Mouse (Mus musculus): ENCODE data around the gene Hbs1l. TPM values are rescaled to one million over a fixed set of nuclear protein-coding genes. Genes with fewer than 3 reads are reported as not detected.
"Not testable (repeated sequence)": the region's sequence is repeated elsewhere in the genome, so short reads cannot be mapped to it uniquely, and the experiment has no call there.

The Hbs1l gene
- polyA plus RNA-seq, 1 experiment from 2014 or later = 120 TPM

DNA sequence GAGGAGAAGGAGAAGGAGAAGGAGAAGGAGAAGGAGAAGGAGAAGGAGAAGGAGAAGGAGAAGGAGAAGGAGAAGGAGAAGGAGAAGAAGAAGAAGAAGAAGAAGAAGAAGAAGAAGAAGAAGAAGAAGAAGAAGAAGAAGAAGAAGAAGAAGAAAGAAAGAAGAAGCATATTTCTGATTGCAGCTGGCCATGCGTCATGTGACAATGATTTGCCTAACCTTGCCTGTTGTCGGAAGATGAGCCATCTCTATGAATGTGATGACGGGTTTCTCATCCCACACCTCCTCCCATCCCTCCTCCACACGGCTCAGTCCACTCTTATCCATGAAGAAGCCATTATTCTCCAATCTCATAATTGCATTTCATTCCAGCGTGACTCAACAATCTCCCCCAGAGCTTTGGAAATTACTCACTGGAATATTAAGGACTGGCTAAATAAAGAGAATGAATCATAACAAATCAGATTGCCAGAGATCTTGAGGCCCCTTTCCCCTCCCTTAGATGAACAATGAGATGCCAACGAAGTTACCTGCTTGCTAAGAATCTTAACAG lies 103.2 kb downstream of the Hbs1l start:
- H3K4me3 ChIP-seq; ATAC-seq (replicated peaks); H3K27ac ChIP-seq (replicated peaks); H3K36me3 ChIP-seq; H3K4me1 ChIP-seq; H3K4me2 ChIP-seq (replicated peaks); H3K27me3 ChIP-seq; H3K9me3 ChIP-seq; H3K9ac ChIP-seq (replicated peaks): not testable (repeated sequence)
- 84% methylated on average over 6 of the region's 6 CpGs for WGBS

DNA sequence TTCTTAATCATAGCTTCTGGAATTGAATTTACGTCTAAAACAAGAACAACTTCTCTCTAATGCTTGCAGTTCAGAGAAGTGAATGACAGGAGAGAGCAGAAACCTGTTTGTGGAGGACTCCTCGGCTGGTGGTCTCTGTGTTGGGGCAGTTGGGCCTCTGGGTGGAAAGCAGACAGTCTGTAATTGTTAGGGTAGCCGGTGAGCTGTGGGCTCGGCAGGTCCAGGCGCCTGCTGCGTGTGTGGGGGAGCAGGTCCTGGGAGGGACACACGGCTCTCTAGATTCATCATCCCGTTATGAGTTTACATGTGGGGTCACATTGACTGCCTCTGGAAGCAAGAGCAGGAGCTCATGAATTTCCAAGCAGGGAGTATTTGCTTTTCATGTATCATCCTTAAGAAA lies 103.8 kb downstream of the Hbs1l start:
- ATAC-seq (replicated peaks) = no peak
- H3K9ac ChIP-seq (replicated peaks) = no peak overlapping the region
- H3K27ac ChIP-seq (replicated peaks) = no peak overlapping the region
- no peak overlapping the region for H3K4me2 ChIP-seq (replicated peaks)
- H3K4me1 ChIP-seq = no peaks in the 10 kb centered on the region
- no peak overlapping the region for H3K4me3 ChIP-seq
- no peaks in the 10 kb centered on the region for H3K9me3 ChIP-seq
- H3K27me3 ChIP-seq = no peaks in the 10 kb centered on the region
- 72% methylated on average over 8 of the region's 8 CpGs for WGBS
- no peaks in the 10 kb centered on the region for H3K36me3 ChIP-seq

DNA sequence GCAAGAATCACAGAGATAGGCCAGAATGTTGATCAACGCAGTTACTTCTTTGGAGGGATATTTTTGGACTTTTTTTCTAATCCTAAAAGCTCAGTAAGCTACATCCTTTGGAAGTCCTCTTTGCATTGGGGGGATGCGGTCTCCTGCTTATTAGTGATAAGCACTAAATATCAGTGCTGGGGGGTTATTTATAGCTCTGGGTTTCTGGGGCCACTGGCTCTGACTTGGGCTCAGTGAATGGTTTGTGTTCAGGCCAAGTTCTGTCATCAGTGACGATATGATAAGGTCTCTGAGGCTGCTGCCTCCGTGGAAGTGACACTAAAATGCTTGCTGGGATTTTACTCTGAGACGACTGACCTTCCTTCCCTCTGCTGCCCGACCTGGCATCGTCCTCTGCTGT lies 104.3 kb downstream of the Hbs1l start:
- Histone ChIP-seq H3K27me3 (no peaks in the 10 kb centered on the region), H3K9ac (replicated peaks) (no peak overlapping the region), H3K4me3 (no peak overlapping the region), H3K4me2 (replicated peaks) (no peak overlapping the region), H3K36me3 (no peaks in the 10 kb centered on the region), H3K27ac (replicated peaks) (no peak overlapping the region), H3K4me1 (no peaks in the 10 kb centered on the region), H3K9me3 (no peaks in the 10 kb centered on the region)
- 77% methylated on average over 7 of the region's 7 CpGs for WGBS
- no peak for ATAC-seq (replicated peaks)

DNA sequence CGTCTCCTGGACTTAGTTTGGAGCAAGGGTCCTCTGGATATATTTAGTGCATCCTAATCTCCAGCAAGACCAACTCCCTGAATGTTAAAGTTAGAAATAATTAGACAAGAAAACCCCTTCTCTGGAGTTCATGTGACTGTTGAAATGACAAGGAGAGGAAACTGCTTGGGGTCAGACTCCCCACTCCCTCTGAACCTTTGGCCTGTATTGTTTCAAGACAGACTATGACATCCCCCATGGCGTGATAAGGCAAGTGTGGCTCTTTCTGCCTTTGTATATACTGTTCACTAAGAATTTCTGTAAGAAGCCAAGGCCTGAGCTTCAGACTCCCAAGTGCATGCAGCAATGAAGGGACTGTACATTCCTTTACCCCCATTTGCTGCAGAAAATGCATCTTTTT lies 104.7 kb downstream of the Hbs1l start:
- ATAC-seq (replicated peaks) = no peak
- H3K9me3 ChIP-seq = no peaks in the 10 kb centered on the region
- H3K27me3 ChIP-seq = no peaks in the 10 kb centered on the region
- WGBS = 48% methylated on average over 2 of the region's 2 CpGs
- no peaks in the 10 kb centered on the region for H3K36me3 ChIP-seq
- no peaks in the 10 kb centered on the region for H3K4me1 ChIP-seq
- no peak overlapping the region for H3K9ac ChIP-seq (replicated peaks)
- H3K4me3 ChIP-seq = no peak overlapping the region
- H3K4me2 ChIP-seq (replicated peaks) = no peak overlapping the region
- H3K27ac ChIP-seq (replicated peaks) = no peak overlapping the region

DNA sequence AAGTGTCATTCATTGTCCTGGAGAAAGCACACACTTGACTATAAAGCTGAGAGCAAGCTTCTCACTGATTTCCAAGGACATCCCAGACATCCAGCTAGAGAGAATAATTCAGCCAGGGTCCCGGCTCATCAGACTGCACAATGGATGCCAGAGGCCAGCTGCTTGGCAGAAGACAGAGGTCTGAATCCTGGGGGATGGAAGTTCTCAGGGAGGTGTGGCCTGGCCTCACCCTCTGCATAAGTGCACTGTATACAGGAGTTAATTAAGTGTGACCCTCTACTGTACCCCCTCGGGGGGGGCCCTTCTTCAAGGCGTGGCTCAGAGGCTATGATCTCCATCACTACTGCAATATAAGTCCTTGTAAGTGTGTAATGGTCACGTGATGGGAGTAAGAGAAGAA lies 105.5 kb downstream of the Hbs1l start:
- WGBS = 63% methylated on average over 4 of the region's 4 CpGs
- no peaks in the 10 kb centered on the region for H3K27me3 ChIP-seq
- no peak overlapping the region for H3K4me3 ChIP-seq
- H3K9me3 ChIP-seq = no peaks in the 10 kb centered on the region
- H3K4me2 ChIP-seq (replicated peaks) = no peak overlapping the region
- no peaks in the 10 kb centered on the region for H3K36me3 ChIP-seq
- no peak for ATAC-seq (replicated peaks)
- no peak overlapping the region for H3K27ac ChIP-seq (replicated peaks)
- no peak overlapping the region for H3K9ac ChIP-seq (replicated peaks)
- no peaks in the 10 kb centered on the region for H3K4me1 ChIP-seq

DNA sequence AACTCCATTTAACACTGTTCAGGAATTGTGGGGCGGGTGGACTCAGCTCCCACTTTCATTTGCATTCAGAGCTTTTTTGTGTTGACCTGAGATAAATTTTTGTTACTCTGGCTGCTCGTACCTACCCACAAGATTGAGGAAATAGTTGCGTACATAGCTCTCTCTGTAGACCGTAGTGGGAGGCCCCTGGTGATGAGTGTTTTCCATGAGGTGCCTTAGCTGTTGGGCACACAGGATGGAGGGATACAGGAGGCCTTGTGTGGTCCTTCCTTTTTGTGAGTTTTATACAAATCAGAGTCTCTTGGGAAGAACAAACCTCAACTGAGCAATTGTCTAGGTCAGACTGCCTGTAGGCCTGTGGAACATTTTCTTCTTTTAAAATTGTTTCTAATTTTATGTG lies 109.0 kb downstream of the Hbs1l start:
- H3K9me3 ChIP-seq = no peaks in the 10 kb centered on the region
- ATAC-seq (replicated peaks) = no peak
- H3K4me2 ChIP-seq (replicated peaks) = no peak overlapping the region
- H3K9ac ChIP-seq (replicated peaks) = no peak overlapping the region
- no peaks in the 10 kb centered on the region for H3K4me1 ChIP-seq
- H3K27me3 ChIP-seq = no peaks in the 10 kb centered on the region
- H3K4me3 ChIP-seq = no peak overlapping the region
- no peak overlapping the region for H3K27ac ChIP-seq (replicated peaks)
- 94% methylated on average over 4 of the region's 4 CpGs for WGBS
- no peaks in the 10 kb centered on the region for H3K36me3 ChIP-seq

DNA sequence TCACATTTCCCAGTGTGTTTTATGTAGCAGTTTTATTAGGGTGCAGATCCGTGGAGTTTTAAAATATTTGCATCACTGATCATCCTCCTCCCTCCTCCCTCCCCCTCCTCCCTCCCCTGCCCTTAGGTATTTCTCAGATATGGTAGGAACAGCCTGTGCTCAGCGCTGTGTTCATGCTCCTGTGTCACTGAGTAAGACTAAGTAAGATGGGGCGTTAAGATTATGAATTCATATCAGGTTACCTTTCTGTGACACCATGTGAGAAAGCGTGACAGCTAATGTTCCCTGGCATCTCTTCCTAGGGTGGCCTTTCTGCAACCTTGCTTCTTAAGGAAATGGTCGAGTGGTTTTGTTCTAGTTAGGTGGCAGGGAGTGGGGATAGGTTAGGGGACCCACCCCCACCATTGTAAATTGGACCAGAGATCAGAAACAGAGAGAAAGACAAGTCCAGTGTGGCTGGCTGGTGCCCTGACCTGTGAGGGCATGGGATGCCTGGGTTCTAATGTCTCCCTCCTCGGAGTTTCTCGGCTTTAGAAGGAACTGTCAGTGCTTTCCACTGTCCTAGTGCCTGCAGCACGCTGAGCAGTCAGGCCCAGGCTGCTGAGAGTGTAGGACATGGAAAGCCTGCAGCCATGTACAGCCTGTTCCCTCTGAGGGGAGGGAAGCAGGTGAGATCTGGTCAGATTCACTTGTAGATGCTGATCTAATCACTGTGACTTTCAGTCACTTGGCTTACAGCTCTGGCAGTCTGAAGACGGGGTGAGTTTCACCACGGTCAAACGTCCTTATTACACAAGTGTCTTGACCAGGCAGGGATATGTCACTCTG lies 110.1 kb downstream of the Hbs1l start:
- Histone ChIP-seq H3K9me3 (no peaks in the 10 kb centered on the region), H3K4me3 (no peak overlapping the region), H3K4me1 (no peaks in the 10 kb centered on the region), H3K27ac (replicated peaks) (no peak overlapping the region), H3K4me2 (replicated peaks) (no peak overlapping the region), H3K27me3 (no peaks in the 10 kb centered on the region), H3K36me3 (no peaks in the 10 kb centered on the region), H3K9ac (replicated peaks) (no peak overlapping the region)
- no peak for ATAC-seq (replicated peaks)
- WGBS = 79% methylated on average over 11 of the region's 11 CpGs

DNA sequence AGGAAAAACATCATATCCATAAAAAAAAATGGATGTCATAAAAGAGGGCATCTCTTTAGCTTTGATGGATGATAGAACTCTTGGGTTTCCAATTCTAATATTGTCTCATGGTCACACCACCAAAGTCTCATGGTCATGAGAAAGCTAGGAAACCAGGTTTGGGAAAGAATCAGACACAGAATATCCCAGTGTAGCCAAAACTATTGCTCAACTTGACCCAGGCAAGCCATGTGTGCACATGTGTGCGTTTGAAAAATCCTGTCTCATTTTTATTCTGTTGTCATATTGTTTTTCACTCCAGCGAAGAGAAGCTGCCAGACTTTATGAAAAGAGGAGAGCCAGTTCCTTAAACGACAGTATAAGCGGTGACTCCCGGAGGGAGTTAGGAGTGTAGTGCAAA lies 114.9 kb downstream of the Hbs1l start:
- Histone ChIP-seq H3K27me3 (no peaks in the 10 kb centered on the region), H3K4me3 (no peak overlapping the region), H3K4me1 (no peaks in the 10 kb centered on the region), H3K9me3 (no peaks in the 10 kb centered on the region), H3K4me2 (replicated peaks) (no peak overlapping the region), H3K36me3 (no peaks in the 10 kb centered on the region), H3K27ac (replicated peaks) (no peak overlapping the region), H3K9ac (replicated peaks) (no peak overlapping the region)
- ATAC-seq (replicated peaks) = no peak
- 67% methylated on average over 5 of the region's 5 CpGs for WGBS

DNA sequence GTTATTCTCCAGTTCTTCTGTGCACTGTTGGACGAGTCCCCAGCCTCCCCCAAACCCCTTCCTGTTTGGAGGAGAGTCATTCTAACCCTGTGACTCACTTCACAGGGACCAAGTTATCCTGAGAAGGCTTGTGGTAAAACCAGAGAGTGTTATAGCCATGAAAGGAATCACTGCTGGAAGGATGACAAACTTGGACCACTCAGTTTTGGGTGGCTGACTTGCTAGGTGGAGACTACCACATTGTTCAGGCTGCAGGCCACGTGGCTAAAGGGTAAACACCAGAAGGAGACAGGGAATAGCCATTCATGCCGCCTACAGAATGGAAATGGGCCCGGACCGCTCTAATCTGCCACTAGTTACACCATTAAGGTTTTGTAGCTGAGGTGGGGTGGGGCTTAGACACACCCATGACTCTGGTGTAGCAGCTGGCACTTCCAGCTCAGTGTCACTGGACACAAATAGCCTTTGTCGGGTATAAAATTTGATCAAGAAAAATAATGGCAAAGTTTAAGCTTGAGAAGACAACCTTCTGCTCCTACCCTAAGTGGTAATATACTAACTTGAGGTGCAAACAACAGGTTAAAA lies 115.9 kb downstream of the Hbs1l start:
- no peaks in the 10 kb centered on the region for H3K27me3 ChIP-seq
- H3K4me2 ChIP-seq (replicated peaks) = no peak overlapping the region
- no peak overlapping the region for H3K9ac ChIP-seq (replicated peaks)
- no peak for ATAC-seq (replicated peaks)
- whole genome bisulfite sequencing = 76% methylated on average over 6 of the region's 6 CpGs
- H3K9me3 ChIP-seq = no peaks in the 10 kb centered on the region
- H3K36me3 ChIP-seq = no peaks in the 10 kb centered on the region
- no peak overlapping the region for H3K27ac ChIP-seq (replicated peaks)
- no peaks in the 10 kb centered on the region for H3K4me1 ChIP-seq
- no peak overlapping the region for H3K4me3 ChIP-seq

DNA sequence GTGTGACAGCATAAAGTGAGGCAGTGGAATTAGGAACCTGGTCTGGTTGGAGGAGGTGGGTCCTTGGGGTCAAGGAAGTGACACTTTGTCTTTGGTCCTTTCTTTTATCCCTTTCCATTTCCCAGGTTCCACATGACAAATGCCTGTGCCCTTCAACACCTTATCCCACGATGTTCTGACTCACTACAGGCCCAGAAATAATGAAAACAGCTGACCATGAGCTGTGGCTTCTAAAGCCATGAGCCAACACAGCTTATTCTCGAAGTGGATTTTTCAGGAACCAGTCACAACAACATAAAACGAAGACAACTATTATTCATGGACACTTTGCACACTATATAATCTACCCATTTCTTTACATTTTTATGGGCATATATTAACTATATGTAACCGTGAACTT lies 119.3 kb downstream of the Hbs1l start:
- H3K9me3 ChIP-seq = no peaks in the 10 kb centered on the region
- H3K4me3 ChIP-seq = no peak overlapping the region
- no peak overlapping the region for H3K4me2 ChIP-seq (replicated peaks)
- no peaks in the 10 kb centered on the region for H3K36me3 ChIP-seq
- no peaks in the 10 kb centered on the region for H3K4me1 ChIP-seq
- H3K27me3 ChIP-seq = no peaks in the 10 kb centered on the region
- H3K27ac ChIP-seq (replicated peaks) = no peak overlapping the region
- no peak overlapping the region for H3K9ac ChIP-seq (replicated peaks)
- WGBS = 80% methylated on average over 4 of the region's 4 CpGs
- no peak for ATAC-seq (replicated peaks)

DNA sequence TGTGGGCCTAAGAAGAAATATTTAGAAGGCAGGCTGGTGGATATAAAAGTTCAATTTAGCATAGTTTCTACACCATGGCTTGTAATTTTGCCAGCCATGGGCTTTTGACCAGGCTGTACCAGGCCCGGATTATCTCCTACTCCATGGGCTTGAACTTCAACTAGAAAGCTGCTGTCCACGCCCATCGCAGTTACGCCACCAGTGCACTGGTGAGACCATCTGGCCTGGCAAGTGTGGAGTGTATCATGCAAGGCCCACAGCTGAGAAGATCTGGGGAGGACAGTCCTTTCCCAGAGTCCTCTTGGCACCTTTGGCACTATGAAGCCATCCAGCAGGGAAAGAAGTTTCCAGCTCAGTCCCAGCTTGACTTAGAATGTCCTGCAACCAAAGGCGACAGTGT lies 120.4 kb downstream of the Hbs1l start:
- 93% methylated on average over 5 of the region's 5 CpGs for WGBS
- Histone ChIP-seq H3K9ac (replicated peaks) (no peak overlapping the region), H3K36me3 (no peaks in the 10 kb centered on the region), H3K4me1 (no peaks in the 10 kb centered on the region), H3K4me2 (replicated peaks) (no peak overlapping the region), H3K27me3 (no peaks in the 10 kb centered on the region), H3K4me3 (no peak overlapping the region), H3K27ac (replicated peaks) (no peak overlapping the region), H3K9me3 (no peaks in the 10 kb centered on the region)
- ATAC-seq (replicated peaks) = no peak

Data from forebrain, embryonic 15.5 days (tissue).